In the genomic region with DNA sequence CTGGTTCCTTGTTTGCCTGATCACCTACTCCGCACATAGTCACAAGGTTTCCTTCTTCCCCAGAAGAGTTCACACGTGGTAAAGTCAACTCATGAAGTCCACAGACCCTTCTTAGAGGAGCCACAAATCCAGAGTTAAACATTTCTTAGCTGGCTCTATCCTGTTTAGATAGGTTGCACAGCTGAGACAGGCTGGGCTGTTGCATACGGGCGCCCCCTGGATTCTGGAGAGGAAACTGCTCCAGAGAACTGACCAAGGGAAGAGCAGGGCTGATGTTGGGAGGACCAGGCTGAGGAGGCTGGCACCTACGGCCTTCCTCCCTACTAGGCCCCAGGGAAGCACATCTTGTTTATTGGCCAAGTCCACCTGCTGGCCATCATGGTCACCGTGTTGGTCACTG, we compare ENCODE assay signal across 7 mouse cellular contexts.
DNase-seq lines count a peak whose midpoint lies in the region; ATAC-seq and TF ChIP-seq lines count a peak whose summit lies in the region.

No protein-coding gene starts in this region.

- 24% methylated on average over 6 of the region's 6 CpGs for WGBS in hindbrain, embryonic 12.5 days

- no peak overlapping the region for H3K4me2 ChIP-seq in hindbrain, embryonic 12.5 days (replicated peaks)

- H3K27ac ChIP-seq in hindbrain, embryonic 12.5 days: no peak overlapping the region

- in situ Hi-C loops in Patski (cut with MboI; ENCODE audit: low pct_unique_long_range_greater_than_20kb): loop anchor here (5.0 kb wide), 1 partner anchor 143 kb away; the partner anchor contains the start of gene Chsy1

- POLR2A ChIA-PET in Patski (lab: Charles Lee): no interaction called here

- no peaks in the 10 kb centered on the region for H3K36me3 ChIP-seq in hindbrain, embryonic 12.5 days

- H3K4me3 ChIP-seq in hindbrain, embryonic 12.5 days: no peak overlapping the region

- DNase-seq in Patski (ENCODE audit: low read depth, low spot score): no peak
- peak; percentile 67 to 70 for DNase-seq in cerebellum, adult 18-20 months
- peak; percentile 51 for DNase-seq in forelimb bud, embryonic 11.5 days (ENCODE audit: low read depth, low spot score)
- peak; percentile 45 to 83 for DNase-seq in layer of hippocampus, postnatal 25 days (ENCODE audit: extremely low spot score in 1 of 2, low spot score in 1 of 2)
- peak; percentile 91 for DNase-seq in lung, postnatal 10 days
- peak; percentile 46 for DNase-seq in skeletal muscle tissue, adult 2 months (ENCODE audit: low read depth, low spot score)

- ATAC-seq in Patski: peak; percentile 68
- 0 out of 2 replicates have a peak, but pooled peaks have one; percentile 7 for ATAC-seq in hindbrain, embryonic 12.5 days (ENCODE audit: low FRiP score)

- H3K27me3 ChIP-seq in Patski: no peaks in the 10 kb centered on the region
- 0 out of 2 replicates have a peak, but pooled peaks cover 4% of the 10 kb centered on the region for H3K27me3 ChIP-seq in hindbrain, embryonic 12.5 days

- no peak overlapping the region for H3K9ac ChIP-seq in hindbrain, embryonic 12.5 days

- H3K9me3 ChIP-seq in hindbrain, embryonic 12.5 days (replicated peaks): no peaks in the 10 kb centered on the region

- peak; percentile 92 for TF ChIP-seq CTCF in Patski (IDR thresholded peaks at IDR 0.05)

- CTCF ChIA-PET in Patski (lab: Charles Lee): interaction anchor here (0.8 to 2.0 kb wide), 6 partner anchors 11 to 151 kb away, joined by 3 to 12 read pairs (median 3); no protein-coding TSS in a partner anchor

- H3K4me1 ChIP-seq in hindbrain, embryonic 12.5 days: peaks cover 23% of the 10 kb centered on the region
